Mouse (Mus musculus) left cerebral cortex, postnatal 10 days (tissue): ENCODE data around the gene Hes1. TPM values are rescaled to one million over a fixed set of nuclear protein-coding genes. Genes with fewer than 3 reads are reported as not detected.

ENCODE experiments used
- DNase-seq, 2 experiments: peaks; one replicate each; pipeline ENCODE4 v3.0.0; 2021 to 2022; ENCODE audit warnings: low spot score in 2 of 2, mixed read lengths in 1 of 2; ENCODE audit errors: extremely low spot score in 1 of 2
- intact Hi-C: fragments of 180-260 bp; cut with DNase I; formaldehyde crosslinking; loops from one replicate; pipeline ENCODE4 v1.15.1; 2025
- total RNA-seq, 2 experiments: library from RNA; stranded (reverse); gene quantifications; 2 replicates each; pipeline ENCODE4 v1.2.3; 2021

The Hes1 gene
- total RNA-seq, 2 experiments from 2014 or later = 16.5 to 18.3 TPM

- intact Hi-C loops = no loop called here
- no peak for DNase-seq
These were observed 17.2 kb upstream of the Hes1 start for GRCm38 (mm10) chr16:30047010-30047409.

- DNase-seq = no peak
- intact Hi-C loops = no loop called here
These were observed 16.8 kb upstream of the Hes1 start for GRCm38 (mm10) chr16:30047421-30047831.

- intact Hi-C loops = no loop called here
- DNase-seq = no peak
These were observed 13.3 kb upstream of the Hes1 start for GRCm38 (mm10) chr16:30050767-30051490.

GRCm38 (mm10) chr16:30052271-30052670 is 11.9 kb upstream of the Hes1 start:
- DNase-seq = no peak
- intact Hi-C loops = no loop called here

GRCm38 (mm10) chr16:30052839-30053511 is 11.2 kb upstream of the Hes1 start:
- intact Hi-C loops = no loop called here
- DNase-seq = peak in 1 of 2 experiments; percentile 47

- intact Hi-C loops = no loop called here
- no peak for DNase-seq
These were observed 9.6 kb upstream of the Hes1 start for GRCm38 (mm10) chr16:30054541-30054940.

GRCm38 (mm10) chr16:30055361-30055889 is 8.8 kb upstream of the Hes1 start:
- no peak for DNase-seq
- intact Hi-C loops = no loop called here

GRCm38 (mm10) chr16:30055927-30056326 is 8.3 kb upstream of the Hes1 start:
- DNase-seq = no peak
- intact Hi-C loops = no loop called here

GRCm38 (mm10) chr16:30056906-30057305 is 7.3 kb upstream of the Hes1 start:
- no peak for DNase-seq
- intact Hi-C loops = no loop called here

GRCm38 (mm10) chr16:30058974-30059717 is 5.0 kb upstream of the Hes1 start:
- peak in 1 of 2 experiments; percentile 81 for DNase-seq
- intact Hi-C loops = no loop called here

GRCm38 (mm10) chr16:30060412-30060811 is 3.8 kb upstream of the Hes1 start:
- peak in 1 of 2 experiments; percentile 34 for DNase-seq
- intact Hi-C loops = loop anchor here (5.0 to 10.0 kb wide), 2 partner anchors 108 to 226 kb away; no protein-coding TSS in a partner anchor

GRCm38 (mm10) chr16:30062242-30063030 is 1.7 kb upstream of the Hes1 start:
- intact Hi-C loops = loop anchor here (2.0 to 10.0 kb wide), 3 partner anchors 54 to 228 kb away; no protein-coding TSS in a partner anchor
- DNase-seq = no peak

- intact Hi-C loops = loop anchor here (2.0 to 10.0 kb wide), 3 partner anchors 54 to 228 kb away; no protein-coding TSS in a partner anchor
These were observed 883 bp upstream of the Hes1 start for GRCm38 (mm10) chr16:30063121-30063881.

GRCm38 (mm10) chr16:30064613-30065012 is 429 bp downstream of the Hes1 start:
- no peak for DNase-seq
- intact Hi-C loops = loop anchor here (5.0 to 10.0 kb wide), 4 partner anchors 112 to 432 kb away; no protein-coding TSS in a partner anchor

More at GRCm38 (mm10) chr16:30063121-30063881, 883 bp upstream of the Hes1 start:
- DNase-seq = peak in 1 of 2 experiments; percentile 87

GRCm38 (mm10) chr16:30065077-30065476 is 893 bp downstream of the Hes1 start:
- DNase-seq = peak; percentile 92 to 97
- intact Hi-C loops = loop anchor here (5.0 to 10.0 kb wide), 3 partner anchors 172 to 433 kb away; no protein-coding TSS in a partner anchor

- intact Hi-C loops = loop anchor here (2.0 to 10.0 kb wide), 4 partner anchors 172 to 433 kb away; no protein-coding TSS in a partner anchor
- no peak for DNase-seq
These were observed 1.5 kb downstream of the Hes1 start for GRCm38 (mm10) chr16:30065537-30066183.
